Mouse (Mus musculus) neural tube, embryonic 14.5 days (tissue): ENCODE results near the gene Dennd1b. TPM values are rescaled to one million over a fixed set of nuclear protein-coding genes. Genes with fewer than 3 reads are reported as not detected.

Experiments used
- ATAC-seq: fragments of 200-750 bp; cut with Nextera tagmentation; 2 replicates; pipeline ENCODE4 v1.8.0; 2017; ENCODE audit warnings: low read depth, mild to moderate bottlenecking, moderate TSS enrichment, moderate library complexity
- H3K27ac ChIP-seq: fragments of 300-500 bp; sonication (generic); 2 replicates; pipeline ENCODE4 v1.5.1; 2014; ENCODE audit warnings: low read depth, mild to moderate bottlenecking, control low read depth, low read length, moderate library complexity, mixed read lengths
- H3K27me3 ChIP-seq: fragments of 300-500 bp; sonication (generic); 2 replicates; pipeline ENCODE4 v1.6.1; 2014; ENCODE audit warnings: low read length; ENCODE audit not compliant: control insufficient read depth, insufficient read depth
- H3K36me3 ChIP-seq: fragments of 300-500 bp; sonication (generic); 2 replicates; pipeline ENCODE4 v1.6.1; 2014; ENCODE audit warnings: low read length, mixed read lengths; ENCODE audit not compliant: control insufficient read depth, insufficient read depth
- H3K4me1 ChIP-seq: fragments of 300-500 bp; sonication (generic); 2 replicates; pipeline ENCODE4 v1.6.1; 2014; ENCODE audit warnings: low read length; ENCODE audit not compliant: control insufficient read depth, insufficient read depth
- H3K4me2 ChIP-seq: fragments of 300-500 bp; sonication (generic); 2 replicates; pipeline ENCODE4 v1.6.1; 2014; ENCODE audit warnings: mild to moderate bottlenecking, low read depth, low read length, control low read depth
- H3K4me3 ChIP-seq: fragments of 300-500 bp; sonication (generic); 2 replicates; pipeline ENCODE4 v1.5.1; 2014; ENCODE audit warnings: low read depth, low read length, control low read depth, mixed read lengths
- H3K9ac ChIP-seq: fragments of 300-500 bp; sonication (generic); replicated peaks from 2 replicates; pipeline ENCODE4 v1.6.1; 2014; ENCODE audit warnings: low read depth, mild to moderate bottlenecking, control low read depth, low read length, mixed read lengths
- H3K9me3 ChIP-seq: fragments of 300-500 bp; sonication (generic); 2 replicates; pipeline ENCODE4 v1.6.1; 2016; ENCODE audit warnings: low read length; ENCODE audit not compliant: control insufficient read depth
- WGBS: fragments of 180-500 bp; shearing (Covaris S2); extraction: QIAGEN DNeasy Blood & Tissue Kit; methylation state at CpG from one replicate; pipeline ENCODE4 v1.1.7; 2014; 5-methylcytosine and 5-hydroxymethylcytosine counted together
- polyA plus RNA-seq: library from polyadenylated mRNA; unstranded; fragments of >200 nt; fragmentation: Nextera tagmentation; extraction: Ambion mirVana; gene quantifications from 2 replicates; pipeline ENCODE4 v1.2.1, GENCODE M21; 2014

The Dennd1b gene
- polyA plus RNA-seq, 1 experiment from 2014 or later, result 11.0 TPM

- H3K27me3 ChIP-seq, result no peaks in the 10 kb centered on the region
- no peak overlapping the region for H3K4me2 ChIP-seq
- WGBS, result 68% methylated on average over 8 of the region's 8 CpGs
- no peak overlapping the region for H3K27ac ChIP-seq
- no peaks in the 10 kb centered on the region; the same call in 1 of the 2 replicates for H3K4me1 ChIP-seq
- ATAC-seq, result no peak
- H3K36me3 ChIP-seq, result no peaks in the 10 kb centered on the region
- no peak overlapping the region for H3K4me3 ChIP-seq
- no peak overlapping the region for H3K9ac ChIP-seq
- H3K9me3 ChIP-seq, result no peaks in the 10 kb centered on the region
These were observed 115.8 kb downstream of the Dennd1b start for GRCm38 (mm10) chr1:139079000-139079399.

- ATAC-seq, result 0 out of 2 replicates have a peak, but pooled peaks have one; percentile 22
- H3K36me3 ChIP-seq, result no peaks in the 10 kb centered on the region
- H3K4me2 ChIP-seq, result no peak overlapping the region
- no peak overlapping the region for H3K4me3 ChIP-seq
- no peak overlapping the region for H3K9ac ChIP-seq
- H3K4me1 ChIP-seq, result no peaks in the 10 kb centered on the region; the same call in 1 of the 2 replicates
- no peaks in the 10 kb centered on the region for H3K9me3 ChIP-seq
- H3K27ac ChIP-seq, result no peak overlapping the region
- no peaks in the 10 kb centered on the region for H3K27me3 ChIP-seq
- WGBS, result 63% methylated on average over 6 of the region's 6 CpGs
These were observed 116.3 kb downstream of the Dennd1b start for GRCm38 (mm10) chr1:139079523-139079922.

- Histone ChIP-seq H3K9ac (no peak overlapping the region), H3K4me1 (no peaks in the 10 kb centered on the region; the same call in 1 of the 2 replicates), H3K4me3 (no peak overlapping the region), H3K4me2 (no peak overlapping the region), H3K27ac (no peak overlapping the region), H3K36me3 (no peaks in the 10 kb centered on the region), H3K27me3 (no peaks in the 10 kb centered on the region), H3K9me3 (no peaks in the 10 kb centered on the region)
- peak; percentile 93 for ATAC-seq
- 35% methylated on average over 16 of the region's 16 CpGs for WGBS
These were observed 117.5 kb downstream of the Dennd1b start for GRCm38 (mm10) chr1:139080517-139081386.

GRCm38 (mm10) chr1:139083382-139083781 lies 120.1 kb downstream of the Dennd1b start:
- H3K4me3 ChIP-seq, result no peak overlapping the region
- 75% methylated on average over 2 of the region's 2 CpGs for WGBS
- no peak overlapping the region for H3K27ac ChIP-seq
- no peaks in the 10 kb centered on the region; the same call in 1 of the 2 replicates for H3K4me1 ChIP-seq
- no peak overlapping the region for H3K4me2 ChIP-seq
- H3K9ac ChIP-seq, result no peak overlapping the region
- no peaks in the 10 kb centered on the region for H3K27me3 ChIP-seq
- no peak for ATAC-seq
- no peaks in the 10 kb centered on the region for H3K9me3 ChIP-seq
- H3K36me3 ChIP-seq, result no peaks in the 10 kb centered on the region

GRCm38 (mm10) chr1:139087564-139087963 lies 124.3 kb downstream of the Dennd1b start:
- ATAC-seq, result no peak
- Histone ChIP-seq H3K9me3 (no peaks in the 10 kb centered on the region), H3K4me3 (no peak overlapping the region), H3K4me1 (no peaks in the 10 kb centered on the region), H3K36me3 (no peaks in the 10 kb centered on the region), H3K27ac (no peak overlapping the region), H3K27me3 (no peaks in the 10 kb centered on the region), H3K4me2 (no peak overlapping the region), H3K9ac (no peak overlapping the region)
- WGBS, result 97% methylated on average over 3 of the region's 3 CpGs

GRCm38 (mm10) chr1:139090744-139091143 lies 127.5 kb downstream of the Dennd1b start:
- Histone ChIP-seq H3K4me1 (no peaks in the 10 kb centered on the region), H3K36me3 (no peaks in the 10 kb centered on the region), H3K27me3 (no peaks in the 10 kb centered on the region), H3K9ac (no peak overlapping the region), H3K4me2 (no peak overlapping the region), H3K27ac (no peak overlapping the region), H3K9me3 (no peaks in the 10 kb centered on the region), H3K4me3 (no peak overlapping the region)
- no peak for ATAC-seq
- 73% methylated on average over 3 of the region's 3 CpGs for whole genome bisulfite sequencing

GRCm38 (mm10) chr1:139091701-139092100 lies 128.5 kb downstream of the Dennd1b start:
- H3K4me1 ChIP-seq, result no peaks in the 10 kb centered on the region
- no peak overlapping the region for H3K27ac ChIP-seq
- no peak overlapping the region for H3K4me2 ChIP-seq
- no peak for ATAC-seq
- no peaks in the 10 kb centered on the region for H3K9me3 ChIP-seq
- WGBS, result 89% methylated on average over 6 of the region's 6 CpGs
- H3K4me3 ChIP-seq, result no peak overlapping the region
- no peak overlapping the region for H3K9ac ChIP-seq
- H3K36me3 ChIP-seq, result no peaks in the 10 kb centered on the region
- H3K27me3 ChIP-seq, result no peaks in the 10 kb centered on the region

- Histone ChIP-seq H3K4me1 (no peaks in the 10 kb centered on the region), H3K36me3 (no peaks in the 10 kb centered on the region), H3K27ac (no peak overlapping the region), H3K9ac (no peak overlapping the region), H3K9me3 (no peaks in the 10 kb centered on the region), H3K27me3 (no peaks in the 10 kb centered on the region), H3K4me3 (no peak overlapping the region), H3K4me2 (no peak overlapping the region)
- WGBS, result 84% methylated on average over 10 of the region's 10 CpGs
- no peak for ATAC-seq
These were observed 128.9 kb downstream of the Dennd1b start for GRCm38 (mm10) chr1:139092144-139092543.

- ATAC-seq, result no peak
- H3K9me3 ChIP-seq, result no peaks in the 10 kb centered on the region
- no peak overlapping the region for H3K4me2 ChIP-seq
- no peak overlapping the region for H3K4me3 ChIP-seq
- no peaks in the 10 kb centered on the region for H3K4me1 ChIP-seq
- no peak overlapping the region for H3K27ac ChIP-seq
- H3K27me3 ChIP-seq, result no peaks in the 10 kb centered on the region
- no peaks in the 10 kb centered on the region for H3K36me3 ChIP-seq
- WGBS, result 53% methylated on average over 4 of the region's 4 CpGs
- no peak overlapping the region for H3K9ac ChIP-seq
These were observed 129.5 kb downstream of the Dennd1b start for GRCm38 (mm10) chr1:139092722-139093121.
